Mouse (Mus musculus): ENCODE measurements around the gene 4930590J08Rik. TPM values are rescaled to one million over a fixed set of nuclear protein-coding genes. Genes with fewer than 3 reads are reported as not detected.

4930590J08Rik gene
- total RNA-seq, 4 experiments from 2014 or later, result 2.5 to 3.8 (median 3.6) TPM

GRCm38 (mm10) chr6:91963429-91963828 lies 60.8 kb downstream of the 4930590J08Rik start:
- no peak for DNase-seq (ENCODE audit: low spot score in 2 of 2)

GRCm38 (mm10) chr6:91965060-91965459 lies 62.5 kb downstream of the 4930590J08Rik start:
- DNase-seq (ENCODE audit: low spot score in 2 of 2), result no peak

- peak in 1 of 2 experiments; percentile 9 for DNase-seq (ENCODE audit: low spot score in 2 of 2)
These were observed 63.4 kb downstream of the 4930590J08Rik start for GRCm38 (mm10) chr6:91966006-91966405.

- no peak for DNase-seq (ENCODE audit: low spot score in 2 of 2)
These were observed 69.6 kb downstream of the 4930590J08Rik start for GRCm38 (mm10) chr6:91972201-91972646.

GRCm38 (mm10) chr6:91973972-91974371 lies 71.4 kb downstream of the 4930590J08Rik start:
- DNase-seq (ENCODE audit: low spot score in 2 of 2), result no peak

- DNase-seq (ENCODE audit: low spot score in 2 of 2), result no peak
These were observed 76.0 kb downstream of the 4930590J08Rik start, which contains the start of gene Fgd5 for GRCm38 (mm10) chr6:91978371-91979300. Fgd5 (plus strand) TSS chr6:91978878.

GRCm38 (mm10) chr6:91979301-91979996 lies 76.8 kb downstream of the 4930590J08Rik start:
- DNase-seq (ENCODE audit: low spot score in 2 of 2), result no peak

- no peak for DNase-seq (ENCODE audit: low spot score in 2 of 2)
These were observed 77.4 kb downstream of the 4930590J08Rik start for GRCm38 (mm10) chr6:91980011-91980410.

GRCm38 (mm10) chr6:91990101-91990500 lies 87.5 kb downstream of the 4930590J08Rik start:
- DNase-seq (ENCODE audit: low spot score in 2 of 2), result no peak

GRCm38 (mm10) chr6:91992823-91993222 lies 90.2 kb downstream of the 4930590J08Rik start:
- DNase-seq (ENCODE audit: low spot score in 2 of 2), result no peak

GRCm38 (mm10) chr6:91993795-91994505 lies 91.3 kb downstream of the 4930590J08Rik start:
- DNase-seq (ENCODE audit: low spot score in 2 of 2), result no peak

GRCm38 (mm10) chr6:91996072-91996471 lies 93.5 kb downstream of the 4930590J08Rik start:
- DNase-seq (ENCODE audit: low spot score in 2 of 2), result no peak

Other genes starting within 250 kb of the 4930590J08Rik start
- 100 to 1,000 TPM; 142 to 166 (median 152) TPM for gene Slc6a6, start 218.8 kb upstream of the 4930590J08Rik start, total RNA-seq (2022)
- gene Grip2, start 75.6 kb upstream of the 4930590J08Rik start, total RNA-seq (2022), result 10 to 100 TPM in 1 of 4 experiments, 1 to 10 TPM in 3; 7.9 to 10.8 (median 8.6) TPM
- 10 to 100 TPM; 22.8 to 31.0 (median 24.2) TPM for gene Ccdc174, start 24.8 kb upstream of the 4930590J08Rik start, total RNA-seq (2022)
- gene Fgd5, start 76.1 kb downstream of the 4930590J08Rik start, total RNA-seq (2022), result 1 to 10 TPM; 4.0 to 6.0 (median 5.4) TPM
- gene Nr2c2, start 188.6 kb downstream of the 4930590J08Rik start, total RNA-seq (2022), result 10 to 100 TPM; 83.3 to 91.6 (median 89.0) TPM

All from layer of hippocampus, adult 8-10 months (tissue).